Mouse (Mus musculus): ENCODE data around the gene Ushbp1.

DNA sequence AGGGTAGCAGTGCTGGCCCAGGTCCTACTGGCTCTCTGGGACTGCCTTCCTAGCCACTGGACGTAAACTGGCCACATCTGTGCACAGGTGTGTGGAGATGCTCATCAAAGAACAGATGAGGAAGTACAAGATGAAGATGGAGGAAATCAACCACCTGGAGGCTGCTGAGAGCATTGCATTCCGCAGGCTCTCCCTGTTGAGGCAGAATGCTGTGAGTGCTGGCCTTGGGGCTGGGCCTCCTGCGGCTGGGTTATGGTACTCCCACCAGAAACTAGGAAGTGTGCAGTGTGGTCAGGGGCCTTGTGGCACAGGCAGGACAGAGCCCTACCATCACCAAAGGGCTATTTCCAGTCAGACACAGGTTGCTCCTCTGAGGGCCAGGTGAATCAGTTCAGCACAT is 37.6 kb downstream of the Ushbp1 start:
- peak; percentile 20; the same call in 1 of the 2 replicates for TF ChIP-seq CTCF (IDR thresholded peaks at IDR 0.05; ENCODE audit: low read depth)
- TF ChIP-seq EP300 (IDR thresholded peaks at IDR 0.05; ENCODE audit: low read depth): no peak

Data from liver, embryonic 14.5 days (tissue).